27 mouse cellular contexts compared by ENCODE assay signal in genomic region chr9:23264471-23264870, GRCm38 (mm10). TPM values are rescaled to one million over a fixed set of nuclear protein-coding genes. Genes with fewer than 3 reads are reported as not detected.
DNase-seq lines count a peak whose midpoint lies in the region; ATAC-seq and TF ChIP-seq lines count a peak whose summit lies in the region.
"Had no signal": no experiment of that assay in that cellular context is flagged by ENCODE, and none has a peak within 500 bp of the region (broad histone marks: within the 10 kb centered on the region; RNA-seq: fewer than 3 reads in every experiment).

No protein-coding gene starts in this region.

- no peak overlapping the region for H3K4me3 ChIP-seq in embryonic facial prominence, embryonic 14.5 days (ENCODE audit: low read depth, low read length)
- no peak overlapping the region for H3K4me3 ChIP-seq in embryonic facial prominence, embryonic 10.5 days
- H3K4me3 ChIP-seq in gastrocnemius, adult 2 months, result no peak overlapping the region
- H3K4me3 ChIP-seq in midbrain, embryonic 16.5 days (ENCODE audit: low read depth, low read length), result no peak overlapping the region
- H3K4me3 ChIP-seq: embryonic facial prominence, embryonic 12.5 days; embryonic facial prominence, embryonic 15.5 days; erythroblast, embryonic 14.5 days; forebrain, embryonic 10.5 days; forebrain, embryonic 12.5 days had no signal

- no peaks in the 10 kb centered on the region for H3K4me1 ChIP-seq in embryonic facial prominence, embryonic 14.5 days (ENCODE audit: control insufficient read depth, insufficient read depth, low read length)
- peaks cover 4% of the 10 kb centered on the region; the same call in 1 of the 2 replicates for H3K4me1 ChIP-seq in embryonic facial prominence, embryonic 10.5 days
- H3K4me1 ChIP-seq in midbrain, embryonic 16.5 days (ENCODE audit: control insufficient read depth, insufficient read depth, low read length), result no peaks in the 10 kb centered on the region
- H3K4me1 ChIP-seq: embryonic facial prominence, embryonic 12.5 days; embryonic facial prominence, embryonic 15.5 days had no signal

- TF ChIP-seq CTCF in gastrocnemius, adult 2 months (IDR thresholded peaks at IDR 0.05), result no peak

- H3K9ac ChIP-seq in embryonic facial prominence, embryonic 14.5 days (ENCODE audit: low read depth, low read length), result no peak overlapping the region
- H3K9ac ChIP-seq in midbrain, embryonic 16.5 days (ENCODE audit: low read depth, low read length), result no peak overlapping the region
- H3K9ac ChIP-seq: embryonic facial prominence, embryonic 12.5 days; embryonic facial prominence, embryonic 15.5 days; forebrain, embryonic 12.5 days had no signal

- peak; percentile 20 for DNase-seq in embryonic facial prominence, embryonic 14.5 days (ENCODE audit: low spot score)
- no peak for DNase-seq in embryonic facial prominence, embryonic 10.5 days (ENCODE audit: low spot score)
- DNase-seq in gastrocnemius, adult 2 months, result no peak
- DNase-seq in gastrocnemius, adult 8-10 months (ENCODE audit: low spot score in 2 of 2), result no peak
- peak; percentile 60 for DNase-seq in adipocyte (ENCODE audit: low spot score)
- DNase-seq in brain, adult 2 months (ENCODE audit: low read depth, low spot score), result peak; percentile 20
- DNase-seq: adrenal gland, adult 2 months; adrenal gland, postnatal 10 days; adrenal gland, postnatal 25 days; cerebellum, adult 11 months; cerebellum, adult 18-20 months; cerebellum, adult 8-10 months; cerebellum, postnatal 36 days; embryo, embryonic 11 days had no signal

- no peak for ATAC-seq in embryonic facial prominence, embryonic 14.5 days (ENCODE audit: low read depth)
- ATAC-seq in CD4-positive, CD25-positive, alpha-beta regulatory T cell, adult 4 months, result no peak
- ATAC-seq in midbrain, embryonic 16.5 days, result no peak
- ATAC-seq: activated CD4-positive, CD25-positive, alpha-beta regulatory T cell, adult 4 months; forebrain, embryonic 16.5 days; Patski had no signal

- H3K4me2 ChIP-seq in embryonic facial prominence, embryonic 14.5 days (ENCODE audit: low read depth, low read length), result no peak overlapping the region
- H3K4me2 ChIP-seq in midbrain, embryonic 16.5 days (ENCODE audit: low read length), result no peak overlapping the region
- H3K4me2 ChIP-seq: embryonic facial prominence, embryonic 12.5 days; embryonic facial prominence, embryonic 15.5 days; forebrain, embryonic 12.5 days had no signal

- H3K27me3 ChIP-seq in embryonic facial prominence, embryonic 14.5 days (replicated peaks; ENCODE audit: control insufficient read depth, insufficient read depth, low read length), result no peaks in the 10 kb centered on the region
- H3K27me3 ChIP-seq in embryonic facial prominence, embryonic 10.5 days (replicated peaks; ENCODE audit: low read depth, poor library complexity, severe bottlenecking), result no peaks in the 10 kb centered on the region
- no peaks in the 10 kb centered on the region for H3K27me3 ChIP-seq in midbrain, embryonic 16.5 days (ENCODE audit: control insufficient read depth, insufficient read depth, low read depth, low read length)
- H3K27me3 ChIP-seq: CH12.LX; embryonic facial prominence, embryonic 12.5 days; embryonic facial prominence, embryonic 15.5 days; forebrain, embryonic 12.5 days; Patski had no signal

- H3K36me3 ChIP-seq in embryonic facial prominence, embryonic 14.5 days (ENCODE audit: control insufficient read depth, insufficient read depth, low read length), result no peaks in the 10 kb centered on the region
- no peaks in the 10 kb centered on the region for H3K36me3 ChIP-seq in embryonic facial prominence, embryonic 10.5 days (replicated peaks)
- no peaks in the 10 kb centered on the region for H3K36me3 ChIP-seq in midbrain, embryonic 16.5 days (ENCODE audit: control insufficient read depth, insufficient read depth, low read length)
- H3K36me3 ChIP-seq: embryonic facial prominence, embryonic 12.5 days; embryonic facial prominence, embryonic 15.5 days; forebrain, embryonic 10.5 days; forebrain, embryonic 12.5 days; G1E had no signal

- WGBS in embryonic facial prominence, embryonic 14.5 days, result 83% methylated on average over 4 of the region's 4 CpGs
- 94% methylated on average over 4 of the region's 4 CpGs for WGBS in embryonic facial prominence, embryonic 10.5 days
- 94% methylated on average over 4 of the region's 4 CpGs for WGBS in midbrain, embryonic 16.5 days

- no peak overlapping the region for H3K27ac ChIP-seq in embryonic facial prominence, embryonic 14.5 days (replicated peaks; ENCODE audit: low read depth, low read length)
- H3K27ac ChIP-seq in embryonic facial prominence, embryonic 10.5 days (replicated peaks), result no peak overlapping the region
- H3K27ac ChIP-seq in gastrocnemius, adult 2 months, result peak overlapping the region; percentile 35; the same call in 1 of the 2 replicates
- H3K27ac ChIP-seq in midbrain, embryonic 16.5 days (ENCODE audit: low read length), result no peak overlapping the region
- H3K27ac ChIP-seq: embryonic facial prominence, embryonic 12.5 days; embryonic facial prominence, embryonic 15.5 days; forebrain, embryonic 10.5 days; forebrain, embryonic 12.5 days had no signal

- intact Hi-C loops in gastrocnemius, adult 2 months (cut with DNase I), result no loop called here

- 0 out of 2 replicates have a peak, but pooled peaks cover 4% of the 10 kb centered on the region for H3K9me3 ChIP-seq in embryonic facial prominence, embryonic 14.5 days (ENCODE audit: control insufficient read depth, low read length)
- 0 out of 2 replicates have a peak, but pooled peaks cover 4% of the 10 kb centered on the region for H3K9me3 ChIP-seq in embryonic facial prominence, embryonic 10.5 days
- H3K9me3 ChIP-seq in midbrain, embryonic 16.5 days (replicated peaks; ENCODE audit: control insufficient read depth, low read length, poor library complexity, severe bottlenecking), result no peaks in the 10 kb centered on the region
- H3K9me3 ChIP-seq: embryonic facial prominence, embryonic 12.5 days; embryonic facial prominence, embryonic 15.5 days; forebrain, embryonic 12.5 days; G1E had no signal

RNA-seq across cellular contexts. Expression of gene Bmper, which starts 41.6 kb away (rescaled TPM):
- 23.1 and 26.0 TPM in 2 replicates for polyA plus RNA-seq in embryonic facial prominence, embryonic 14.5 days (2014; fragmentation: Nextera tagmentation; extraction: Ambion mirVana)
- polyA plus RNA-seq in embryonic facial prominence, embryonic 10.5 days (2016; fragmentation: Nextera tagmentation; extraction: Ambion mirVana), result 2.6 and 4.5 TPM in 2 replicates
- total RNA-seq in gastrocnemius, adult 2 months (2021), result 1 to 10 TPM; 4.0 to 4.4 TPM
- total RNA-seq in gastrocnemius, adult 8-10 months (2022), result 1 to 10 TPM; 2.0 to 5.3 (median 3.0) TPM
- polyA plus RNA-seq in CD4-positive, CD25-positive, alpha-beta regulatory T cell, adult 4 months (2017; shearing (Covaris generic)), result not detected
- polyA plus RNA-seq in midbrain, embryonic 16.5 days (2015; fragmentation: Nextera tagmentation; extraction: Ambion mirVana), result 8.0 and 9.6 TPM in 2 replicates
- total RNA-seq: common myeloid progenitor, adult 5-6 weeks had no signal
- polyA plus RNA-seq: activated CD4-positive, CD25-positive, alpha-beta regulatory T cell, adult 4 months; erythroblast, embryonic 14.5 days; G1E had no signal

Comparison
In these comparisons a context has a peak if more than half of its experiments do, and no peak if none do; other contexts are left out.
1. DNase-seq: peak in embryonic facial prominence, embryonic 14.5 days (single experiment), adipocyte (single experiment) and brain, adult 2 months (single experiment); none in embryonic facial prominence, embryonic 10.5 days (single experiment), gastrocnemius, adult 2 months (single experiment) and gastrocnemius, adult 8-10 months (0 of 2).